Mouse (Mus musculus): ENCODE measurements at regions not wholly inside any gene's neighbourhood (a gene's known extent, or its start where the extent isn't known, plus 50 kb on each side); places are given as distances from the start of the nearest gene placed in this dataset.

DNA sequence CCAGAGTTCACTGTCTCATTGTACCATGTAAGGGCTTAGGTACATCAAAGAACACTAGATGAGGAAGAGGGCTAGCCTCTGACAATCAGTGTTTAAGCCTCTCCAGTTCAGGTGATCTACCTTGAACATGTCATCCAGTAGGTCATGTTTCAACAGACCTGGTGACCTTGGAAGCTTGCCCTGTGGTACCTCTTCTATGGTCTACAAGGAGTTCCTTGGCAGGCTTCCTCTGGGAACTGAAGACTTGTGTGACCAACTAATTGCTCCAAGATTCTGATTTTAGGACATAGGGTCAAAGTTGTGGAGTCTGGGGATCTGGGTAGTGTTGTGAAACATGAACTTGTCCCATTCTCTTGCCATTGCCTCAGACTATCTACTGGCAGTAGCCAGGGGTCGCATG is 60.4 kb upstream of the Adgrf1 start:
- TF ChIP-seq EP300 (IDR thresholded peaks at IDR 0.05; ENCODE audit: low read depth) (no peak), CTCF (IDR thresholded peaks at IDR 0.05; ENCODE audit: low read depth) (no peak)
